Mouse (Mus musculus): Measurements from ENCODE around the gene Gxylt2.

Gxylt2 gene

DNA sequence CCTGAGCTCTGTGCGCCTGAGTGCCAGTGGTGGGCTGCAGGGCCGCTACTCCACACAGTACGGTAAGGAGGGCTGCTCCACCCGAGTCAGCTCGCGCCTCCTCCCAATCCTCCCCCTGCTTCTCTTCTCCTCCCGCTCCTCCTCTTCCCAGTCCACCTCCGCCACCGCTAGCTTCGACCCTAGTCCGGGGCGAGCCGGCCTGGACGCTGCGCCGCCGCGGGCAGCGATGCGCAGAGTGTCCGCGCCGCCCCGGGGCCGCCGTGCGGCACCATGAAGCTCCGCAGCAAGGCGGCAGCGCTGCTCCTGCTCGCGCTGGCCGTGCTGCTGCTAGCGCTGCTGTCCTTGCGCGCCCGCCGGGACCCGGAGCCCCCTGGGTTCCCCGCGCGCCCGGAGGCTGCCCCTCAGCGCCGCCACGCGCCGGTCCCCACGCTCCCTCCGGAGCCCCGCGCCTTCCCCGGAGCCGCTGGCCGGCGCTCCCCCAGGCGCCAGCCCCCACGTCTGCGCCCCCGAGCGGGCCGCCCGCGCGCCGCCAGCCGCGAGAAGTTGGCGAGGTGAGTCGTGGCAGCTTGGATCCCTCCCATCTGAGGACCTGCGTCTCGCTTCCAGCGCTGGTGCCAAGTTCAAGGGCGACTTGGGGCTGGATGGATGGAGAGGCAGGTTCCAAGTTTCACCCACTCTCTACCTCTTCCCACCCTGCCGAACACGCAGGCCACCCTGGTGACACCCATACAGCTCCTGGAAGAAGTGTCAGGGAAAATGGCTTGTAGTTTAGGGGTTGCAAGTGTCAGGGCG is at the start of gene Gxylt2:
Gxylt2 (plus strand) TSS at position 161 of the 792 bp plus-strand sequence.
- peak; percentile 35 for DNase-seq

DNA sequence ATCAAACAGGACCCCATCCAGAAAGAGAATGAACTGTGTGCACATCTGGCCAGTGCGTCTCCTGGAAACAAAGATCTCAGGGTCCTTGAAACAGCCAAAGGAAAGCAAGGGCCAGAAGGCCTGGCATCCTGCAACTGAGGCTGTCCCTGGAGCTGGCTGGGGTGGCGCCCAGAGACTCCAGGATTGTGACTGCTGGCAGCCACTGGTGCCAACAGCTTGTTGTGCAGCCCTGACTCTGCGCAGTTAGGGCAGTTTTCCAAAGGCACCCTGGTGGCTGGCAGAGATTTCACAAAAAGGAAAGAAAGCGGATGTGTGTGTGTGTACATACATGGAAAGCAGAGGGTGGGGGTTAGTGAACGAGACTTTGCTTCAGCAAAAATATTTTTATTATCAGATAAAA is 44.1 kb upstream of the Gxylt2 start:
- peak; percentile 73 for DNase-seq

DNA sequence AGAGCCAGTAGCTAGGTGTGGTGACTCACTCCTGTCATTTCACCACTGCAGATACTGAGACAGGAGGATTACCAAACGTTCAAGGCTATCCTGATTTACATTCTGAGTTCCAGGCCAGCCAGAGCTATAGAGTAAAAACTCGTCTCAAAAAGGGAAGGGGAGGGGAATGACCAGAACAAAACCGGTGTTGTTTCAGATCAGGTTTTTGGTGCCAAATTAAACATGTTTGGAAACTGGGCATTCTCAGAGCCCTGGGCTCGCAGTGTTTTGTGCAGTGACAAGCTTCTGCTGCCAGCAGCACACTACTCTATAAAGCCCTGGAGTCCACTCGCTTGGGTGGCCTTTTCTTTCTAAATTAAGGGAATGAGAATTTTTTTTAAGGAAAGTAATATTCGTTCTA is 42.3 kb upstream of the Gxylt2 start:
- DNase-seq: no peak

DNA sequence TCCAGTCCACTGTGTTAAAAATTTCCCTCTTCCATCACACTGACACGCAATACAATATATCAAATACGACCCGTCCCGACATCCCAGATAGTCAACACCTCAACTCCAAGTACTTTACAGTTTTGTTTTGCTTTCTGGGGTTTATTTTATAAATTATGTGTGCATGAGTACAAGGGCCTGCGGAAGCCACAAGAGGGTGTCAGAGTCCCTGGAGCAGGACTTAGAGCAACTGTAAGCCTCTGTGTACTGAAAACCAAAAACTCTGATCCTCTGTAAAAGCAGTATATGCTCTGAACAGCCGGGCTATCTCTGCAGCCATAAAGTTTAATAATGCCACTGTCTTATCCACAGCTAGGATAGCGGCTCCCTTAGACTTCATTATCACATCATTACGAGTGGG is 36.9 kb upstream of the Gxylt2 start:
- no peak for DNase-seq

DNA sequence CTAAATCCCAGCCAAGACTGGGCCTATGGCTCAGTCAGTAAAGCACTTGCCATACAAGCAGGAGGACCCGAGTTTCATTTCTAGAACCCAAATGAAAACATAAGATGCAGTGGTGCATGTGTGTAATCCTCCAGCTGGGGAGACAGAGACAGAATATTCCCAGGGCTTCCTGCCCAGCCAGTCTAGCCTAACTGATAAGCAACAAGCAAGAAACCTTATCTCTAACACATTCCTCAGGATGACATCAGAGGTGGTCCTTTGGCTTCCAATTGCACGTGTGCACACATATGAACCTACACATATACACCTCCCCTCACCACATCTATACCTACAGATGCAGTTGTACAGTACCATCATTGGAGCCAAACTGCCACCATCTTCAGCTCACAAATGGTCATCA is 35.7 kb upstream of the Gxylt2 start:
- no peak for DNase-seq

DNA sequence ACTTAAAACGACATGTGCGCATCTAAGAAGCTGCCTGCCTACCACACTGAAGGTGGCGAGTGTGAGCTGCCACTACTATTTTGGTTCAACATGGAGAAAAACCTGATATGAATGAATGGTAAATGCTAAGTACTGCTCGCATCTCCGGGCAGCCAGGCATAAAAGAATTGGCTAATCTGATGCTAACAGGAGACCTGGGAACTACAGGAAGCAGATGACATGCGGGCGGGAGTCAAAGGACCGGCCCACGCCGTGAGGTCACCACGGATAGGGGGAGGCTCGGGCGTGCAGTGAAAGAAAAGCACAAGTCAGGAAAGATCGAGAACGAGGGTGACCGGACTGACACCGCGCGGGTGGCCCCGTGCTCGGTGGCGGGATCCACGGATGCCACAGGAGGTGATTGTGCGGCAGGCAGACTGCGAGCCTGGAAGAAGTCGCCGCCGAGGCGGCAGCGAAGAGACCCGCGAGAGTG is 34.1 kb upstream of the Gxylt2 start:
- peak; percentile 53 for DNase-seq

DNA sequence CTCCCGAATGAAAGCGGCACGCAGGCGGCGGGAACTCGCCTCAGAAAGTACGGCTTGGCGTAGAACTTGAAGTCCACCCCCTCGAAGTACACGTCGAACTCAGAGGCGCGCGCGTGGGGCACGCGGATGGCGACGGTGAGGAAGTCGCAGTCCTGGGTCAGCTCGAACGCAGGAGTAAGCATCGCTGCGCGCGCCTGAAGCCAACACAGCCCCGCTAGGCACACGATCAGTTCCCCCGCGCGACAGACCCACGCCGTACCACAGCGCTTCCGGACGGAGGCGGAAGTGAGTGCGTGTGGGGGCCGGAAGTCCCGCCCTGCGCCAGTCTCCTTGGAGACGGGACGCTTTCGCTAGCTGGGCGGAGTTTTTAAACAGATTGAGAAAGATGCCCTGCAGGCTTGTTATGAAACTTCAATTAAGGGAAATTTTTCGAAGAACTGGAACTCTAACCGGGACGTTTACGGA is 33.6 kb upstream of the Gxylt2 start, which contains the start of gene Shq1:
Shq1 (minus strand) TSS at position 278 of the 465 bp plus-strand sequence.
- DNase-seq: peak; percentile 92

DNA sequence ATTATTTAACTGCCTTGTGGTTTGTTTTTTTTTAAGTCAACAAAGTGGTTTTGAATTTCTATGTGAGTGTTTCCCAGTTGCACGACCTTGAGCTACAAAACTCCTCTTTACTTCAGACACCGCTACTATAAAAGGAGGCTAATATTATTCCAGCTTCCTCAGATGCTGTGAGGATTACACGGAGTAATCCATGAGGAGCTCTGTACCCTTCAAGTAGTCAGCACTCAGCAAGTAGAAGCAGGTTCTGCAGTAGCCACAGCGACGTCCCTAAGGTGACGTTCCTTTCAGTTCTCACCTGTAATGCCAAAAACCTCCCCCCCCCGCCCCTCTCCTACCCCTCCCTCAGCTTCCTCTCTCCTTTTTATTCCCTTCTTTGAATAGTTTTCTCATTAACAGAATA is 33.1 kb upstream of the Gxylt2 start:
- DNase-seq: no peak

DNA sequence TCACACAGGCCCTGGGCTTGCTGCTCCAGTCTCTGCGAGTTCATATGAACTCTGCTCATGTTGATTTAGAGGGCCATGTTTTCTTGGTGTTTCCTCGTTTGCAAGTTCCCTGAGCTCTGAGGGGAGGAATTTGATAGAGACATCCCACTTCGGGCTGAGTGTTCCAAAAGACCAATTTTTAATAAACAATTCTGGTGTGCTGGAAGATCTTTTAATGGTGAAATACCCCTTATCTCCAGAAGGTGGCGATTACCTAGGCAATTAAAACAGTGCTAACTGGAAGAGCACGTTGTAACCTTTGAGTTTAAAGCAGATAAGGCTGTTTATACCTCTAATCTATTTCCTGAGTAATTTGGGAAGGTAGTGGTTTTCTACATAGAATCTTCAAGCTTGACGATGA is 29.6 kb upstream of the Gxylt2 start:
- DNase-seq: no peak

DNA sequence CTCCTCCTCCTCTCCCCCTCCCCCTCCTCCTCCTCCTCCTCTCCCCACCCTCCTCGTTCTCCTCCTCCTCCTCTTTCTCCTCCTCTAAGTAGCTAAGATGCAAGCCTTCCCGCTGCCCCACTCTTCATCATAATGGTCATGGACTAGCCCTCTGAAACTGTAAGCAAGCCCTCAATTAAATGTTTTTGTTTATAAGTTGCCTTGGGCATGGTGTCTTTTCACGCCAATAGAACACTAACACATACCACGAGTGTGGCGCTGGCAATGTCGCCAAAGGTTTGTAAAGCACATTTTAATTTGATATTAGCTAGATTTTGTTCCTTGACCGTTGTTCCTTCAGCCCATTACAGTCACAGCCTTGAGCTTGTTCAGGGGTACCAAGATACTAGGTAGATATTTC is 28.1 kb upstream of the Gxylt2 start:
- DNase-seq: no peak

DNA sequence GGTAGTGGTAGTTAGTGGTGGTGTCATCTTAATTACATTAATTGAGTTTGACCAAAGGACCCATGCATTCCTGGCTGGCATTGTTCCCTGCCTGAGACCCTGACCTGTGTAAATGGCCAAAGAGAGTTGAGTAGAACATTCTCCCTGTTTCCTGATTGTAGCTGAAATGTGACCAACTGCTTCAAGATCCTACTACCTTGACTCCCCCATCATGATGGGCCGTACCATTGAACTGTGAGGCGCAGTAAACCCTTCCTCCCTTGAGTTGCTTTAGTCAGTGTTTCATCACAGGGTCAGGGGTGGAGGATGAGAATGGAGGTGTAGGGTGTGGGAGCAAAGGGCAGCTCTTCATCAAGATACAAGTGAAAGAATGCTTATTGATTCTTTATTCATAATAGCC is 25.9 kb upstream of the Gxylt2 start:
- no peak for DNase-seq

DNA sequence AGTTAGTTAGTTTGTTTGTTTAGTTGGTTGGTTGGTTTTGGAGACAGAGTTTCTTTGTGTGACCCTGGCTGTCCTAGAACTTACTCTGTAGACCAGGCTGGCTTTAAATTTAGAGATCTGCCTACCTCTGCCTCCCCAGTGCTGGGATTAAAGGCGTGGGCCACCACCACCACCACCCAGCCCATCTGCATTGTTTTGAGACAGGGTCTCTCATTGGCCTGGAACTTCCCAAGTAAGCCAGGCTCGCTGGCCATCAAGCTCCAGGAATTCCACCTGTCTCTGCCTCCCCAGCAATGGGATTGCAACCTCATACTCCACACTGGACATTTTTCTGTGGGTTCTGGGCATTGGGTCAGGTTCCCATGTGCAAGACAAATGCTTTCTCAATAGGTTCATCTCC is 18.2 kb upstream of the Gxylt2 start:
- DNase-seq: no peak

DNA sequence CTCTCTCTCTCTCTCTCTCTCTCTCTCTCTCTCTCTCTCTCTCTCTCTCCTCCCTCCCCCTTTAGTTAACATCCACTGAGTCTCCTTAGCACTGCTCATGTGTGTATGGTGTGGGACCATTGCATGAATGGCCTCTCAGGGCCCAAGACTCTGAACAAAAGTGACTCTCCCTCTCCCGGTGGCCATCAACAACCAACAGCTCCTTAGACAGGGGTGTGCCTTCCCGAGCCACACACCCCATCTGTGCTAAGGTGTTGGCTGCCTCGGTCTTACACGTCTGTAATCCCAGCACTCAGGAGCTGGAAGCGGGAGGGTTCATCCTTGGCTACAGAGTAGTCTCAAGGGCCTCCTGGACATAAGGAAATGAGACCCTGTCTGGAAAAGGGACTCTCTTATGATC is 4.5 kb upstream of the Gxylt2 start:
- no peak for DNase-seq

DNA sequence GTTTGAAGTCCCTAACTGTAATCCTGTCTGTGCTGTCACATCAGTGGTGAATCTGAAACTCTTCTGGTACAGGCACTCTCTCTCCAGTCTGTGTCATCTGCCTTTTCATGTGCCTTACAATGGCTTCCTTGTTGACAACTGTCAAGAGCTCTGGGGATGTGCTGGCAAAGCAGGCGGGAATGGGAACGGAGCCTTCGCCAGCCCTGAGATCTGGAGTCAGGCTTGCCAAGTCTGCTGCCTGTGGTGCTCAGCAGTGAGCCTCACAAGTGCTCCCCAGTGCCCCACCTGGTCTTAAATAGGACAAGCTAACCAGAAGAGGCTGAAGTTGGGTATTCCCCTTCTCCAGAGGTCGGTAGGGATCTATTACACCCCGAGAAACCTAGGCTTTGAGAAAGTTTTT is 3.8 kb upstream of the Gxylt2 start:
- DNase-seq: peak; percentile 19

DNA sequence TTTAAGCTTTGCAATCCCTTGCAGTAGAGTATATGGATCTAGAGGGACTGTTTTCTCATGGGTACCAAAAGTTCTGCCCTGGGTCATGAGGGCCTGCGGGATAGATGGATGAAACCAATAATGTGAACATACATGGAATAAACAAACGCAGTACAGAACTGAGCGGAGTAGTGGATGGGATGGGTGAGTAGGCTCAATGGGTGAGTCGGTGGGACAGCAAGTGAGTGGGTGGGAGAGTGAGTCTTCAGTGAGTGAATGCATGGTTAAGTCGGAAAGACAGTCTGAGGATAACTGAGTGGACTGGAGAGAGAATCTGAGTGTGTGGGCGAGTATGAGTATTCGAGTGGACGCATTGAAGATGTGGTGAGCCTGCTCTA is 349 bp upstream of the Gxylt2 start:
- no peak for DNase-seq

DNA sequence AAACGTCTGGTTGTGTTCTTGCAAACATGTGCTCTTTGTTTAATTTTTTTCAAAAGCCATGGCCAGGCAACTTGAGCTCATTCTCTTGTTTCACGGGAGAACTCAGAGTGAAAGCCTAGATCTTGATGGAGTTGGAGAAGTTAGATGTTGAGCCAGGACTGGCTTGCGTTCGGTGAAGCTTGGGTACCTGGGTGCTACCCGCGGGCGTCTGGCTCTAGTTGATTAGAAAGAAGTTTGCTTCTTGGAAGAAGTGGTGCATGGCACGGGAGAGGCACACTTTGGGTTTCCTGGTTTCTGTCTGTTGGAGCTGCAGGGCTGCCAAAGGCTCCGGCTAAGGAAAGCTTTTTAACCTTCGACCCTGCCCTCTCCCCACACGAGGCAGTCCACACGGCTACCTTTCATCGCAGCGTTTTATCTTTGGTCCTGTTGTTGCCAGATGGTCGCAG is 855 bp downstream of the Gxylt2 start:
- DNase-seq: no peak

DNA sequence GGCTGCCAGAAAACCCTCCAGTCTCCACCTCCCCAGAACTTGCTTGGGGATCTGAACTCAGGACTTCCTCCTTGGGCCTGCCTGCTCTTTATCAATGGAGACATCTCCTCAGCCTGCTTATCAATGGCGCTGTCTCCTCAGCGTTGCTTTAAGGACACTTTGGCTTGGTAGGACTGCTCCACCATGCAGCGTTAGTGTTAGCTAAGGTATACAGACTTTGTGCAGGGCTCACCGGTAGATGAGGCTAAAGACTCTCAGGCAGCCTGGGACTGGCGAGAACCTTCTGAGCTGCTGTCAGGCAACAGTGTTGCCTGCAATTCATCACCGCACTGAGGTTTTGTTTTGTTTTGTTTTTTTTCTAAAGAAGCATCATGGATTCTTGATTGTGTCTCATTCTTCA is 2.3 kb downstream of the Gxylt2 start:
- no peak for DNase-seq

DNA sequence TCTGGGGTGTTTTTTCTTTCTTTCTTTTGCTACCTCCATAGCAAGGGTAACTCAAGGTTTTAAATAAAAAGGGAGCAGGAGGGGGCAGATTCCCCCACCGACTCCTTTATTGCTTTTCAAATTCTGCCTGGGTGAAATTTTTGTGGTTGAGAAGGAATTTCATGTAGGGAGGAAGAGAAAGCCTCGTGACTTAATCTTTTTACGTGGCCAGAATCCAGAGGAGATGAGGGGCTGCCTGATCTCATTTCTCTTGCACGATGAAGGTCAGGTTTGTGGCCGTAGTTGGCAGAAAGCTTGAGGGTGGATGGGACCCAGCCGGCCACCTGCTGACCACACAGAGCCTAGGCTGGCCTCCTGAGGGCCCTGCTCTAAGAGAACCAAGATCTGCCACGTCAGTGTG is 3.0 kb downstream of the Gxylt2 start:
- no peak for DNase-seq

DNA sequence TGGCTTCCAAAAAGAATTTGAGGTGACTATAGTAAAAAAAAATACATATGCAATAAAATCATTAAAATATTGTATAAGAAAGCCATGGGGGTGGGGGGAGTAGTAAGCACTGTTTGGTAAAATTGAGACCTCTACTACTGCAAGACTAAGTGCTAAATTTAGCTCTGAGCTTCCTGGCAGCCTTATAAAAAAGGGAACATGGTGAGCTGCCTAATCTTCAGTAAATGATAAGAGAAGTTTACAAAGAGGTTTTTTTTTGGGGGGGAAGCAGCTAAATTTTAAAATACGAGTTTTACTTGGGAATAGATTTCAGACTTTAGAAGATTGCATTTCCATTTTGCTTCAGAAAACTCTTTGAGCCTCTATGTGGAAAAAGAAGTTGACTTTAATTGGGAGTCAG is 3.7 kb downstream of the Gxylt2 start:
- no peak for DNase-seq

DNA sequence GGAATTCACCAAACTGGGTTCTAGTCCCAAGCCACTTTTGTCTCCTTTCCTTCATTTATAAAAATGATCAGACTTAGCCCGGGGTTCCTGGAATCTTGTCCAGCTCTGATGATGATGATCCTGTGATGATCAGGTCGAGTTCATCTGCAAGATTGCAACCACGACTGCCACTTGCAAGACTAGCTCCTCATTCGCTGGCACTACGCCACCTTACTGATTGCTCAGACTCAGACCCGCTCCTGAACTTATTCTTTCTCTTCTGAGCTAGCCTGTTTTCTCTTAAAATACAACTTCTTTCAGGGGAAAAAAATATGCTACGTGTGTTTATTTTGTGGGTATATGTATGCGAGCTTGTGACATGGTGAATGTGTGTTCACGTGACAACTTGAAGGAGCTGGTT is 4.5 kb downstream of the Gxylt2 start:
- DNase-seq: no peak

DNA sequence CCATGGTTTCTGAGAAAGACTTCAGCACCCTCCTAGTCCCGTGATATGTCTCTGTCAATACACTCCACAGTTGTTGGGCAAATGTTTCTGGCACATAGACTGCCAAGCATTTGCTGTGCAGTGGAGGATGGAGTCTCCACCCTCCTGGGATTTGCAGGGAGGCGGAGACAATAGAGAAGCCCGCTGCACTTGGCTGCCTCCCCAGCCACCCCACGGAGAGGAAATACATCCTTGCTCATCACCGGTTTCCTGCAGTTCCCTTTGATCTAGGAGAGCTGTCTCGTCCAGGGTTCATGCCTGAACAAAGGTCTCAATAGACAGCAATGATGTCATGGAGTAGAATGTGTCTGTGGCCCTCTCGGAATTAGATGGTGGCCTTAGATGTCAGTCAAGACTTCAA is 4.9 kb downstream of the Gxylt2 start:
- DNase-seq: no peak

DNA sequence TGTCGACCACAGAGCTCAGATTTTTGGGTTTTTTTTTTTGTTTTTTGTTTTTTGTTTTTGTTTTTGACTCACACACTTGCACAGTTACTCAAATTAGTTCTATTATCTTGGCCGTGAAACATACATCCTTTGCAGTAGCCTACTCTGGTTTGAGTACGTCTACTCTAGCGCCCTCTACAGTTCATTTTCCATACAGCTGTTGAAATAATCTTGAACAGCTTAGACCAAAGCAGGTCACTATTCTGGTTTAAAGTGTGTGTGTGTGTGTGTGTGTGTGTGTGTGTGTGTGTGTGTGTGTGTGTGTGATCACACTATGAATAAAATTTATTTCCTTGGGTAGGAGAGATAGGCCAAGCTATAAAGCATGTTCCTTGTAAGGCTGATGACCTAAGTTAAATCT is 5.6 kb downstream of the Gxylt2 start:
- DNase-seq: no peak

DNA sequence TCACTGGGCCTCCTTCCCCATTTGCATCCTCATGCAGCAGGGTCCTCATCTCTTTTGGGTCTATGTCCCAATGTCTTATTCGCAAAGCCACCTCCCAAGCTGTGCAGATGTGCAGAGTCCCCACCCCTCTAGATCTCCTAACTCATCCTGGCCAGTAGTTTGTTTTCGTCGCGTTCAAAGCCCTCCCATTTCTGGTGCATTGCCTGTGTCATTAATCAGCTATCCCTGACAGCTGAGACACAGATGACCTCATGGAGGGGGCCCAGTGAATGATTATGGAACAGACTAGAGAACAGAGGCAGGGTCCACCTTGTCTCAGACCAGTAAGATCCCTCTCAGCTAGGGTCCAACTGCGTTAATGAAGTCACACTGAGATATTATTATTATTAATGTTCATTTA is 6.3 kb downstream of the Gxylt2 start:
- no peak for DNase-seq

DNA sequence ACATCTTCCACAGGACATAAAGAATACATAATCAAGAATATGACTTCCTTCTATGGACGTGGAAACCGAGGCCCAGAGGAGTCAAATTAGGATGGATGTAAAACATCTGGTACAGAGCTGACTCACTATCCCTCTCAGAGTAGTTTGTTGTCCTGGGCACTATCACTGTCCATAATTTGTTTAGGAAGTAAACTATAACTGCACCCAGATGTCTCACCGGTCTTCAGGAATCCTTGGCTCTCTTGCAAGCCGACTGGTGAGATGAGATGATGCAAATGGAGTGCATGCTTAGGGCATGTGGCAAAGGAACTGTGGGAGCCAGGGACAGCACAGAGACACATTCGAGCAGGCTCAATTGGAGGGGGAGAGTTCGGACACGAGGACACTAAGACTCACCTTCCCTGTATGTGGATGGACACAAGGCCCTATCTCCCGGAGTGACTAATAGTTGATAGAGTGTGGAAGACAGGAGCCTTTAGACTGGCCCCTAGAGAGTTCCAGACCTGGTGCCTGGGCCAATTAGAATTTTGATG is 10.8 kb downstream of the Gxylt2 start:
- no peak for DNase-seq

DNA sequence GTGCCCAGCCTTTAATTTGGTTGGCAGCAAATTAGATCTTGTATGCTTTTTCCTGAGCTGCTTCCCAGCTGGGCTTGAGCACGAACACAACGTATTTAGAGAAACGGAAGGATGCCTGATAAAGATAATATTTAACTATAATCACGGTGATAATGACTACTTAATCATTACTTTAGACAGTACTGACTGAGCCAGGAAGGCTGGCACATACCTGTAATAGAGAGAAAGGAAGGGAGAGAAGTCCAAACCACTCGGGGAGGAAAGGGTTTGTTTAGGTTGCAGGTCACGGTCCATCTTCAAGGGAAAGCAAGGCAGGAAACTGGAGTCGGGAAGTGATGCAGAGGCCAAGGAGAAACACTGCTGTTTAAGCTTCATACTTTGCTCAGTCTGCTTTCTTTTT is 11.6 kb downstream of the Gxylt2 start:
- no peak for DNase-seq

Measured in right cerebral cortex, adult 18-20 months (tissue).